Mouse (Mus musculus): Measurements from ENCODE around the gene Popdc2. TPM values are rescaled to one million over a fixed set of nuclear protein-coding genes. Genes with fewer than 3 reads are reported as not detected.

Gene Popdc2
- polyA plus RNA-seq, 1 experiment = 8.1 TPM

- Histone ChIP-seq H3K36me3 (ENCODE audit: control insufficient read depth) (peaks cover 87% of the 10 kb centered on the region), H3K9me3 (ENCODE audit: control insufficient read depth, low read length) (no peaks in the 10 kb centered on the region), H3K27me3 (ENCODE audit: control insufficient read depth) (no peaks in the 10 kb centered on the region), H3K4me3 (replicated peaks) (no peak overlapping the region), H3K4me1 (ENCODE audit: control insufficient read depth) (peaks cover 55% of the 10 kb centered on the region)
- TF ChIP-seq TAL1 (IDR thresholded peaks at IDR 0.05; ENCODE audit: low read length) (no peak), GATA1 (IDR thresholded peaks at IDR 0.05; ENCODE audit: low read length) (no peak)
These were observed 10.0 kb upstream of the Popdc2 start for GRCm38 (mm10) chr16:38352031-38352430.

GRCm38 (mm10) chr16:38352851-38353250 lies 9.2 kb upstream of the Popdc2 start:
- Histone ChIP-seq H3K27me3 (ENCODE audit: control insufficient read depth) (no peaks in the 10 kb centered on the region), H3K36me3 (ENCODE audit: control insufficient read depth) (peaks cover 93% of the 10 kb centered on the region), H3K4me1 (ENCODE audit: control insufficient read depth) (peaks cover 51% of the 10 kb centered on the region), H3K4me3 (replicated peaks) (no peak overlapping the region), H3K9me3 (ENCODE audit: control insufficient read depth, low read length) (no peaks in the 10 kb centered on the region)
- no peak for TF ChIP-seq TAL1 (IDR thresholded peaks at IDR 0.05; ENCODE audit: low read length)

GRCm38 (mm10) chr16:38353642-38354041 lies 8.4 kb upstream of the Popdc2 start:
- no peaks in the 10 kb centered on the region for H3K9me3 ChIP-seq (ENCODE audit: control insufficient read depth, low read length)
- no peaks in the 10 kb centered on the region for H3K27me3 ChIP-seq (ENCODE audit: control insufficient read depth)
- H3K4me1 ChIP-seq (ENCODE audit: control insufficient read depth) = peaks cover 45% of the 10 kb centered on the region
- H3K4me3 ChIP-seq (replicated peaks) = no peak overlapping the region
- H3K36me3 ChIP-seq (ENCODE audit: control insufficient read depth) = peaks cover 90% of the 10 kb centered on the region
- TF ChIP-seq TAL1 (IDR thresholded peaks at IDR 0.05; ENCODE audit: low read length) (no peak), GATA1 (IDR thresholded peaks at IDR 0.05; ENCODE audit: low read length) (no peak)

- H3K36me3 ChIP-seq (ENCODE audit: control insufficient read depth) = peaks cover 87% of the 10 kb centered on the region
- no peaks in the 10 kb centered on the region for H3K9me3 ChIP-seq (ENCODE audit: control insufficient read depth, low read length)
- no peak overlapping the region for H3K4me3 ChIP-seq (replicated peaks)
- TF ChIP-seq TAL1 (IDR thresholded peaks at IDR 0.05; ENCODE audit: low read length) (no peak), GATA1 (IDR thresholded peaks at IDR 0.05; ENCODE audit: low read length) (no peak)
- H3K27me3 ChIP-seq (ENCODE audit: control insufficient read depth) = no peaks in the 10 kb centered on the region
- peaks cover 42% of the 10 kb centered on the region for H3K4me1 ChIP-seq (ENCODE audit: control insufficient read depth)
These were observed 7.7 kb upstream of the Popdc2 start for GRCm38 (mm10) chr16:38354185-38354913.

GRCm38 (mm10) chr16:38358256-38358812 lies 3.7 kb upstream of the Popdc2 start:
- H3K27me3 ChIP-seq (ENCODE audit: control insufficient read depth) = no peaks in the 10 kb centered on the region
- peaks cover 31% of the 10 kb centered on the region for H3K4me1 ChIP-seq (ENCODE audit: control insufficient read depth)

GRCm38 (mm10) chr16:38359241-38359640 lies 2.8 kb upstream of the Popdc2 start:
- H3K9me3 ChIP-seq (ENCODE audit: control insufficient read depth, low read length) = no peaks in the 10 kb centered on the region
- no peaks in the 10 kb centered on the region for H3K27me3 ChIP-seq (ENCODE audit: control insufficient read depth)
- H3K36me3 ChIP-seq (ENCODE audit: control insufficient read depth) = peaks cover 39% of the 10 kb centered on the region
- peaks cover 31% of the 10 kb centered on the region for H3K4me1 ChIP-seq (ENCODE audit: control insufficient read depth)
- H3K4me3 ChIP-seq (replicated peaks) = no peak overlapping the region
- TF ChIP-seq TAL1 (IDR thresholded peaks at IDR 0.05; ENCODE audit: low read length) (no peak), GATA1 (IDR thresholded peaks at IDR 0.05; ENCODE audit: low read length) (no peak)

More at GRCm38 (mm10) chr16:38358256-38358812, 3.7 kb upstream of the Popdc2 start:
- Histone ChIP-seq H3K9me3 (ENCODE audit: control insufficient read depth, low read length) (no peaks in the 10 kb centered on the region), H3K36me3 (ENCODE audit: control insufficient read depth) (peaks cover 48% of the 10 kb centered on the region), H3K4me3 (replicated peaks) (no peak overlapping the region)
- TF ChIP-seq TAL1 (IDR thresholded peaks at IDR 0.05; ENCODE audit: low read length) = no peak
- TF ChIP-seq GATA1 (IDR thresholded peaks at IDR 0.05; ENCODE audit: low read length) = no peak

GRCm38 (mm10) chr16:38359857-38360256 lies 2.2 kb upstream of the Popdc2 start:
- Histone ChIP-seq H3K36me3 (ENCODE audit: control insufficient read depth) (peaks cover 33% of the 10 kb centered on the region), H3K4me1 (ENCODE audit: control insufficient read depth) (peaks cover 31% of the 10 kb centered on the region), H3K9me3 (ENCODE audit: control insufficient read depth, low read length) (no peaks in the 10 kb centered on the region), H3K4me3 (replicated peaks) (no peak overlapping the region), H3K27me3 (ENCODE audit: control insufficient read depth) (no peaks in the 10 kb centered on the region)
- no peak for TF ChIP-seq TAL1 (IDR thresholded peaks at IDR 0.05; ENCODE audit: low read length)
- no peak for TF ChIP-seq GATA1 (IDR thresholded peaks at IDR 0.05; ENCODE audit: low read length)

GRCm38 (mm10) chr16:38360317-38360716 lies 1.7 kb upstream of the Popdc2 start:
- Histone ChIP-seq H3K9me3 (ENCODE audit: control insufficient read depth, low read length) (no peaks in the 10 kb centered on the region), H3K27me3 (ENCODE audit: control insufficient read depth) (no peaks in the 10 kb centered on the region), H3K4me1 (ENCODE audit: control insufficient read depth) (peaks cover 35% of the 10 kb centered on the region), H3K36me3 (ENCODE audit: control insufficient read depth) (peaks cover 29% of the 10 kb centered on the region), H3K4me3 (replicated peaks) (no peak overlapping the region)
- TF ChIP-seq TAL1 (IDR thresholded peaks at IDR 0.05; ENCODE audit: low read length) (no peak), GATA1 (IDR thresholded peaks at IDR 0.05; ENCODE audit: low read length) (no peak)

- Histone ChIP-seq H3K27me3 (ENCODE audit: control insufficient read depth) (no peaks in the 10 kb centered on the region), H3K4me1 (ENCODE audit: control insufficient read depth) (peaks cover 48% of the 10 kb centered on the region), H3K4me3 (replicated peaks) (no peak overlapping the region), H3K9me3 (ENCODE audit: control insufficient read depth, low read length) (no peaks in the 10 kb centered on the region), H3K36me3 (ENCODE audit: control insufficient read depth) (peaks cover 7% of the 10 kb centered on the region)
- TF ChIP-seq TAL1 (IDR thresholded peaks at IDR 0.05; ENCODE audit: low read length) = no peak
- no peak for TF ChIP-seq GATA1 (IDR thresholded peaks at IDR 0.05; ENCODE audit: low read length)
These were observed 665 bp downstream of the Popdc2 start for GRCm38 (mm10) chr16:38362493-38363255.
